Mouse (Mus musculus) effector memory CD4-positive, alpha-beta T cell, adult 7 months (primary cell): ENCODE measurements around the gene Prr23a2. TPM values are rescaled to one million over a fixed set of nuclear protein-coding genes. Genes with fewer than 3 reads are reported as not detected.

Experiments used
- polyA plus RNA-seq: library from polyadenylated mRNA; unstranded; fragments of 100-300 nt; shearing (Covaris generic); gene quantifications from one replicate; pipeline ENCODE4 v1.2.1, GENCODE M21; 2017

Prr23a2 gene
- polyA plus RNA-seq: not detected

DNA sequence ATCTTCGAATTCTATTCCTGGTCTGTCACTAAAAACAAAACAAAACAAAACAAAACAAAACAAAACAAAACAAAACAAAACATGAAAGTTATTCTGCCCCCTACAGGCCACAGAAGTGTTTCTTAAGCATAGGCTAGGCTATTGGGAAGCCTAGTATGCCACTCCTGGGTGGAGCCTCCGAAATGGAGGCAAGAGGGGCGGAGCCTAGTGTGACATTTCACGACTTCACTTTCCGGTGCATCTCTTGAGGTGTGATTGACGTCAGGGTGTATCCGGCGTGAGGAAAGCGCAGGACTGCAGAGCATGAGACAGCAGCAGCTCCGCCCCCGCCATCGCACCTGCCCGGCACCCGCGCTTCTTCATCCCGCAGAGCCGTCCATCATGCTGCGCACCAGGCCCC lies at the start of gene Prr23a2:
Prr23a2 (plus strand) TSS at position 285 of the 400 bp plus-strand sequence.

DNA sequence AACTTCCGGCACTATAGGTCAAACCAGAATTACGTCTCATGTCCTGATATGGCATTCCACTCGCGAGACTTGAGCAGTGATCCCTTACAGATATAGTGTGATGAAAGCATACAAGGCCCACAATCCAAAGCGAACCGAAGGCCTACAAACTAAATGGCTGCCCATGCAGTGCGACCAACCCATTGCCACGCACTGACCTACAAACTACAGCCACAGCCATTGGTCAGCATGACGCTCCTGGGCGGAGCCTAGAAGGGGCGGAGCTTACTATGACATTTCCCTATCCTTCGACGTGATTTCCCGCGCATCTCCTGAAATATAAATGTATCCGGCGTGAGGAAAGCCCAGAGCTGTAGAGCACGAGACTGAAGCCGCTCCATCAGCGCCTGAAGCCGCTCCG lies 14.2 kb upstream of the Prr23a2 start, which contains the start of gene Prr23a1:
Prr23a1 (plus strand) TSS at position 387 of the 400 bp plus-strand sequence.

DNA sequence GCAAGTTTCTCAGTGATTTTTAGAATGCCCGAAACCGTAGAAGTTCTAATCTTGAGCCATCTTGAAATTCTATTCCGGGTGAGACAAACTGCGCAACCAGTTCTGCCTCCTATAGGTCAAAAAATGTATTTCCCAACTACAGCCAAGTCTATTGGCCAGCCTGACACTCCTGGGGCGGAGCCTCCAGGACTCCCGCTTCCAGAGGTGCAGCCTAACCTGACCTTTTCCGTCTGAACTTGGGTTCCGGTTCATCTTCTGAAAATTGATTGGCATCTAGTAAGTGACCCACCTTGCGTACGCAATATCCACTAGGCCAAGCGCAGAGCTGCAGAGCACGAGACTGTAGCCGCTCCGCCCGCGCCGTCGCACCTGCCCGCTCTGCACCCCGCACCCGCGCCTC lies 8.3 kb downstream of the Prr23a2 start, which contains the start of gene Prr23a3:
Prr23a3 (plus strand) TSS at position 197 of the 400 bp plus-strand sequence.

DNA sequence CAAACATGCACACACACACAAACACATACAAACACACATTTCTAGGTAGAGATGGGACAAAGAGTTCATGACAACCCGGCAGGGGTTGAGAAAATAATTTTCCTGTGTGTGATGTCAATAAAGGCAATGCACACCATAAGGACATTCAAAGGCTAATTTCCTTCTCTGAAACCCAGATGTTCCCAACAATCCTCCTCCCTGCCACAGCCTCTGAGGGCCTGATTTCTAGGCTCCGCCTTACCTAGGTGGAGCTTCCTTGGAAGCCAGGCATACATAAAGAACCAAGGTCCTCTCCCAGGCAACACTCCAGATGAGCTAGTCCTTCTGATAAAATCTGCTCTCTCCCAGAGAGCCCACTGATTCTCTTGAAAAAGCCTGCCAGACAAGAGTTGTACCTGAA lies 46.5 kb downstream of the Prr23a2 start, which contains the start of gene 7420426K07Rik:
7420426K07Rik (plus strand) TSS at position 301 of the 400 bp plus-strand sequence.

Other genes with a start within 250 kb of the Prr23a2 start
- not detected for gene Prr23a1, start 14.0 kb upstream of the Prr23a2 start, polyA plus RNA-seq
- not detected for gene Prr23a3, start 8.3 kb downstream of the Prr23a2 start, polyA plus RNA-seq
- not detected for gene 7420426K07Rik, start 46.6 kb downstream of the Prr23a2 start, polyA plus RNA-seq
- gene Foxl2, start 98.8 kb downstream of the Prr23a2 start, polyA plus RNA-seq: 0.11 TPM
- 40.7 TPM for gene Faim, start 129.9 kb downstream of the Prr23a2 start, polyA plus RNA-seq
- not detected for gene Gm1123, start 179.2 kb downstream of the Prr23a2 start, polyA plus RNA-seq